Mouse (Mus musculus) hematopoietic stem cell, adult 5-6 weeks (primary cell): ENCODE data around the gene Tsacc. TPM values are rescaled to one million over a fixed set of nuclear protein-coding genes. Genes with fewer than 3 reads are reported as not detected.

ENCODE experiments used
- ATAC-seq, 2 experiments: fragments of 125-278 bp in 1 of 2; replicated peaks in 1 of 2; 2 replicates each; pipeline ENCODE4 v1.8.0; 2016 to 2017; ENCODE audit warnings: inconsistent platforms in 2 of 2, mild to moderate bottlenecking in 2 of 2, moderate number of reproducible peaks in 2 of 2, low read depth in 1 of 2, moderate TSS enrichment in 1 of 2; ENCODE audit not compliant: low FRiP score in 2 of 2, poor library complexity in 2 of 2, severe bottlenecking in 2 of 2, insufficient read depth in 1 of 2, low TSS enrichment in 1 of 2
- total RNA-seq: library from RNA; stranded (forward); fragments of 172-1452, 232-1000 nt; gene quantifications from 2 replicates; pipeline ENCODE4 v1.2.3, GENCODE M21; 2017

The Tsacc gene
- total RNA-seq, 1 experiment from 2014 or later: 6.4 TPM

GRCm38 (mm10) chr3:88252739-88253138 lies 44.1 kb downstream of the Tsacc start:
- no peak for ATAC-seq

- ATAC-seq: no peak
These were observed 48.4 kb downstream of the Tsacc start for GRCm38 (mm10) chr3:88248406-88248805.

GRCm38 (mm10) chr3:88247666-88248065 lies 49.1 kb downstream of the Tsacc start:
- no peak for ATAC-seq

GRCm38 (mm10) chr3:88245811-88246210 lies 51.0 kb downstream of the Tsacc start:
- peak; percentile 40 to 57; a peak in 3 of 4 replicates for ATAC-seq

GRCm38 (mm10) chr3:88244071-88244470 lies 52.7 kb downstream of the Tsacc start:
- ATAC-seq: 0 out of 4 replicates have a peak, but pooled peaks have one; percentile 22 to 33

GRCm38 (mm10) chr3:88242531-88242930 lies 54.3 kb downstream of the Tsacc start:
- ATAC-seq: peak; percentile 51 to 60

- ATAC-seq: no peak
These were observed 55.6 kb downstream of the Tsacc start for GRCm38 (mm10) chr3:88241045-88241786.

GRCm38 (mm10) chr3:88239446-88239845 lies 57.4 kb downstream of the Tsacc start:
- ATAC-seq: no peak

GRCm38 (mm10) chr3:88238866-88239391 lies 57.9 kb downstream of the Tsacc start:
- no peak for ATAC-seq

- ATAC-seq: peak; percentile 63 to 79
These were observed 59.1 kb downstream of the Tsacc start for GRCm38 (mm10) chr3:88237556-88238194.

GRCm38 (mm10) chr3:88237161-88237555 lies 59.6 kb downstream of the Tsacc start:
- ATAC-seq: no peak

- ATAC-seq: no peak
These were observed 61.2 kb downstream of the Tsacc start for GRCm38 (mm10) chr3:88235616-88236015.

GRCm38 (mm10) chr3:88235216-88235615 lies 61.6 kb downstream of the Tsacc start:
- ATAC-seq: 0 out of 4 replicates have a peak, but pooled peaks of 1 of the 2 experiments have one; percentile 26

- ATAC-seq: no peak
These were observed 62.8 kb downstream of the Tsacc start for GRCm38 (mm10) chr3:88234041-88234440.

- ATAC-seq: no peak
These were observed 63.7 kb downstream of the Tsacc start for GRCm38 (mm10) chr3:88232851-88233649.
